Mouse (Mus musculus): ENCODE data around the gene Arl4c. TPM values are rescaled to one million over a fixed set of nuclear protein-coding genes. Genes with fewer than 3 reads are reported as not detected.
A peak's percentile ranks its signal among the peaks of the same experiment; 100 is the strongest.

The Arl4c gene
- polyA plus RNA-seq, 1 experiment from 2014 or later = 12.6 TPM

GRCm38 (mm10) chr1:88700961-88701861 lies 810 bp downstream of the Arl4c start:
- Histone ChIP-seq H3K9me3 (replicated peaks) (no peaks in the 10 kb centered on the region), H3K4me2 (peak overlapping the region; percentile 85), H3K27me3 (replicated peaks) (no peaks in the 10 kb centered on the region), H3K4me3 (peak overlapping the region; percentile 70), H3K4me1 (replicated peaks) (peaks cover 15% of the 10 kb centered on the region), H3K27ac (ENCODE audit: poor library complexity, severe bottlenecking) (peak overlapping the region; percentile 82), H3K36me3 (peaks cover 9% of the 10 kb centered on the region), H3K9ac (peak overlapping the region; percentile 91)
- peak; percentile 64 for ATAC-seq (ENCODE audit: insufficient number of reproducible peaks, low FRiP score)
- WGBS = under 1% methylated on average over 78 of the region's 78 CpGs

- peaks cover 9% of the 10 kb centered on the region for H3K36me3 ChIP-seq
- peak overlapping the region; percentile 70 for H3K4me3 ChIP-seq
- no peaks in the 10 kb centered on the region for H3K27me3 ChIP-seq (replicated peaks)
- no peak overlapping the region for H3K27ac ChIP-seq (ENCODE audit: poor library complexity, severe bottlenecking)
- 13% methylated on average over 25 of the region's 25 CpGs for WGBS
- H3K4me1 ChIP-seq (replicated peaks) = peaks cover 12% of the 10 kb centered on the region
- ATAC-seq (ENCODE audit: insufficient number of reproducible peaks, low FRiP score) = peak; percentile 19; the same call in 1 of the 2 replicates
- H3K9ac ChIP-seq = peak overlapping the region; percentile 91
- peak overlapping the region; percentile 85 for H3K4me2 ChIP-seq
- no peaks in the 10 kb centered on the region for H3K9me3 ChIP-seq (replicated peaks)
These were observed 1.9 kb downstream of the Arl4c start for GRCm38 (mm10) chr1:88699856-88700791.

- Histone ChIP-seq H3K4me3 (peak overlapping the region; percentile 70), H3K9me3 (replicated peaks) (no peaks in the 10 kb centered on the region), H3K36me3 (peaks cover 9% of the 10 kb centered on the region), H3K27me3 (replicated peaks) (no peaks in the 10 kb centered on the region), H3K9ac (peak overlapping the region; percentile 41; the same call in 1 of the 2 replicates), H3K4me1 (replicated peaks) (peaks cover 12% of the 10 kb centered on the region), H3K4me2 (peak overlapping the region; percentile 85), H3K27ac (ENCODE audit: poor library complexity, severe bottlenecking) (no peak overlapping the region)
- WGBS = 16% methylated on average over 5 of the region's 5 CpGs
- ATAC-seq (ENCODE audit: insufficient number of reproducible peaks, low FRiP score) = no peak
These were observed 2.6 kb downstream of the Arl4c start for GRCm38 (mm10) chr1:88699401-88699800.

- H3K9me3 ChIP-seq (replicated peaks) = no peaks in the 10 kb centered on the region
- peak overlapping the region; percentile 70 for H3K4me3 ChIP-seq
- H3K9ac ChIP-seq = peak overlapping the region; percentile 45; the same call in 1 of the 2 replicates
- ATAC-seq (ENCODE audit: insufficient number of reproducible peaks, low FRiP score) = no peak
- no peaks in the 10 kb centered on the region for H3K27me3 ChIP-seq (replicated peaks)
- peaks cover 9% of the 10 kb centered on the region for H3K36me3 ChIP-seq
- peaks cover 12% of the 10 kb centered on the region for H3K4me1 ChIP-seq (replicated peaks)
- peak overlapping the region; percentile 85 for H3K4me2 ChIP-seq
- 38% methylated on average over 5 of the region's 5 CpGs for WGBS
- no peak overlapping the region for H3K27ac ChIP-seq (ENCODE audit: poor library complexity, severe bottlenecking)
These were observed 3.1 kb downstream of the Arl4c start for GRCm38 (mm10) chr1:88698926-88699325.

GRCm38 (mm10) chr1:88698131-88698530 lies 3.9 kb downstream of the Arl4c start:
- Histone ChIP-seq H3K4me2 (peak overlapping the region; percentile 85), H3K4me1 (replicated peaks) (peaks cover 12% of the 10 kb centered on the region), H3K36me3 (peaks cover 9% of the 10 kb centered on the region), H3K27me3 (replicated peaks) (no peaks in the 10 kb centered on the region), H3K9ac (no peak overlapping the region), H3K9me3 (replicated peaks) (no peaks in the 10 kb centered on the region), H3K27ac (ENCODE audit: poor library complexity, severe bottlenecking) (no peak overlapping the region), H3K4me3 (no peak overlapping the region)
- no peak for ATAC-seq (ENCODE audit: insufficient number of reproducible peaks, low FRiP score)
- WGBS = 84% methylated on average over 6 of the region's 6 CpGs

GRCm38 (mm10) chr1:88696408-88696807 lies 5.6 kb downstream of the Arl4c start:
- H3K9ac ChIP-seq = no peak overlapping the region
- 72% methylated on average over 4 of the region's 4 CpGs for WGBS
- H3K27me3 ChIP-seq (replicated peaks) = no peaks in the 10 kb centered on the region
- H3K4me2 ChIP-seq = no peak overlapping the region
- no peak for ATAC-seq (ENCODE audit: insufficient number of reproducible peaks, low FRiP score)
- no peaks in the 10 kb centered on the region for H3K9me3 ChIP-seq (replicated peaks)
- no peak overlapping the region for H3K4me3 ChIP-seq
- peaks cover 9% of the 10 kb centered on the region for H3K36me3 ChIP-seq
- no peak overlapping the region for H3K27ac ChIP-seq (ENCODE audit: poor library complexity, severe bottlenecking)
- H3K4me1 ChIP-seq (replicated peaks) = peaks cover 12% of the 10 kb centered on the region

- Histone ChIP-seq H3K4me3 (no peak overlapping the region), H3K27me3 (replicated peaks) (no peaks in the 10 kb centered on the region), H3K9me3 (replicated peaks) (no peaks in the 10 kb centered on the region), H3K4me1 (replicated peaks) (peaks cover 8% of the 10 kb centered on the region), H3K9ac (no peak overlapping the region), H3K4me2 (no peak overlapping the region), H3K27ac (ENCODE audit: poor library complexity, severe bottlenecking) (no peak overlapping the region), H3K36me3 (peaks cover 9% of the 10 kb centered on the region)
- ATAC-seq (ENCODE audit: insufficient number of reproducible peaks, low FRiP score) = no peak
- WGBS = 80% methylated on average over 10 of the region's 10 CpGs
These were observed 7.7 kb downstream of the Arl4c start for GRCm38 (mm10) chr1:88694353-88694752.

GRCm38 (mm10) chr1:88692293-88692827 lies 9.7 kb downstream of the Arl4c start:
- Histone ChIP-seq H3K9ac (no peak overlapping the region), H3K9me3 (replicated peaks) (no peaks in the 10 kb centered on the region), H3K4me2 (no peak overlapping the region), H3K27me3 (replicated peaks) (no peaks in the 10 kb centered on the region), H3K36me3 (peaks cover 3% of the 10 kb centered on the region; the same call in 1 of the 2 replicates), H3K4me1 (replicated peaks) (no peaks in the 10 kb centered on the region), H3K4me3 (no peak overlapping the region), H3K27ac (ENCODE audit: poor library complexity, severe bottlenecking) (no peak overlapping the region)
- ATAC-seq (ENCODE audit: insufficient number of reproducible peaks, low FRiP score) = no peak
- 71% methylated on average over 2 of the region's 2 CpGs for WGBS

GRCm38 (mm10) chr1:88690601-88691000 lies 11.4 kb downstream of the Arl4c start:
- no peaks in the 10 kb centered on the region for H3K4me1 ChIP-seq (replicated peaks)
- H3K4me2 ChIP-seq = no peak overlapping the region
- H3K4me3 ChIP-seq = no peak overlapping the region
- 81% methylated on average over 6 of the region's 6 CpGs for WGBS
- H3K27ac ChIP-seq (ENCODE audit: poor library complexity, severe bottlenecking) = no peak overlapping the region
- H3K9ac ChIP-seq = no peak overlapping the region
- H3K36me3 ChIP-seq = no peaks in the 10 kb centered on the region
- H3K27me3 ChIP-seq (replicated peaks) = no peaks in the 10 kb centered on the region
- no peaks in the 10 kb centered on the region for H3K9me3 ChIP-seq (replicated peaks)
- no peak for ATAC-seq (ENCODE audit: insufficient number of reproducible peaks, low FRiP score)

- Histone ChIP-seq H3K36me3 (no peaks in the 10 kb centered on the region), H3K27me3 (replicated peaks) (no peaks in the 10 kb centered on the region), H3K27ac (ENCODE audit: poor library complexity, severe bottlenecking) (no peak overlapping the region), H3K4me3 (no peak overlapping the region), H3K4me1 (replicated peaks) (no peaks in the 10 kb centered on the region), H3K4me2 (no peak overlapping the region), H3K9me3 (replicated peaks) (no peaks in the 10 kb centered on the region), H3K9ac (no peak overlapping the region)
- WGBS = 79% methylated on average over 1 of the region's 1 CpGs
- ATAC-seq (ENCODE audit: insufficient number of reproducible peaks, low FRiP score) = no peak
These were observed 17.3 kb downstream of the Arl4c start for GRCm38 (mm10) chr1:88684765-88685164.

GRCm38 (mm10) chr1:88681596-88681995 lies 20.4 kb downstream of the Arl4c start:
- no peaks in the 10 kb centered on the region for H3K9me3 ChIP-seq (replicated peaks)
- no peak for ATAC-seq (ENCODE audit: insufficient number of reproducible peaks, low FRiP score)
- no peak overlapping the region for H3K4me2 ChIP-seq
- H3K27ac ChIP-seq (ENCODE audit: poor library complexity, severe bottlenecking) = no peak overlapping the region
- H3K4me3 ChIP-seq = no peak overlapping the region
- no peaks in the 10 kb centered on the region for H3K36me3 ChIP-seq
- no peak overlapping the region for H3K9ac ChIP-seq
- WGBS = 85% methylated on average over 4 of the region's 4 CpGs
- no peaks in the 10 kb centered on the region for H3K4me1 ChIP-seq (replicated peaks)
- no peaks in the 10 kb centered on the region for H3K27me3 ChIP-seq (replicated peaks)
